Mouse (Mus musculus): ENCODE data around the gene Lrr1. TPM values are rescaled to one million over a fixed set of nuclear protein-coding genes. Genes with fewer than 3 reads are reported as not detected.
A peak's percentile ranks its signal among the peaks of the same experiment; 100 is the strongest.

The Lrr1 gene
- polyA plus RNA-seq (2016; fragmentation: Nextera tagmentation; extraction: Ambion mirVana): 16.1 and 17.5 TPM in 2 replicates

DNA sequence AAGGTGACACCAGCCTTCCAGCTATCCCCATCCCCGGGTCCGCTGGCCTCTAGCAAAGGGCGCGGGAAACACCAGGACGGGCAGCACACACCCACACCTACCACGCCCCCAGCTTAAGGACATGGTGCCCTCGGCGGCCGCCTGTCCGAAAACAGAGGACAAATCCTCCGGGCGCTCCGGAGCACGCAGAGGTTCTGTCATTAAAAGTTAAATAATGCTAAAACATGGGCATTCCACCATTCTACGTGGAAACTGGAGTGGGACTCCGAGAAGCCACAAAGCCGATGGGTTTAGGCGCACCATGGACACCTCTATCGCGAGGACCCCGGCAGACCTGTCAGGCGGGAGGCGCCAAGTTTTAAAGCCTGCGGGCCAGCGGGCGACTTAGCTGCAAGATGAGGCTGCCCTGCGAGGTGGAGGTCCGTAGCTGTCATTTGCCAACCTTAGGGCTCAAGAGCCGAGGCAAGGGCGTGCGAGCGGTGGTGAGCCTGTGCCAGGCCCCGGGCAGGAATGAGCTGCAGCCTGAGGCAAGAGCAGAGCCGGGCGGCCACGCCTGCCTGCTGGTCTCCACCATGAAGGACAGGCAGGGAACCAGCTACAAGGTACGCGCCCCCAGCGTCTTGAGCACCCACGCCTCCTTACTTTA is at the start of gene Lrr1:
Gene Lrr1, plus strand, starts transcription at position 354 of the 646 bp plus-strand sequence.
- Histone ChIP-seq H3K4me2 (peak within 1 kb of the TSS; percentile 93), H3K27me3 (replicated peaks) (no peaks in the 10 kb centered on the region), H3K36me3 (peaks cover 15% of the 10 kb centered on the region), H3K4me1 (replicated peaks) (peaks cover 10% of the 10 kb centered on the region), H3K27ac (ENCODE audit: poor library complexity, severe bottlenecking) (peak within 1 kb of the TSS; percentile 53), H3K4me3 (peak within 1 kb of the TSS; percentile 93), H3K9me3 (replicated peaks) (no peaks in the 10 kb centered on the region), H3K9ac (peak within 1 kb of the TSS; percentile 84)
- 0% methylated on average over 40 of the region's 40 CpGs for WGBS
- peak; percentile 91 for ATAC-seq (ENCODE audit: insufficient number of reproducible peaks, low FRiP score)

DNA sequence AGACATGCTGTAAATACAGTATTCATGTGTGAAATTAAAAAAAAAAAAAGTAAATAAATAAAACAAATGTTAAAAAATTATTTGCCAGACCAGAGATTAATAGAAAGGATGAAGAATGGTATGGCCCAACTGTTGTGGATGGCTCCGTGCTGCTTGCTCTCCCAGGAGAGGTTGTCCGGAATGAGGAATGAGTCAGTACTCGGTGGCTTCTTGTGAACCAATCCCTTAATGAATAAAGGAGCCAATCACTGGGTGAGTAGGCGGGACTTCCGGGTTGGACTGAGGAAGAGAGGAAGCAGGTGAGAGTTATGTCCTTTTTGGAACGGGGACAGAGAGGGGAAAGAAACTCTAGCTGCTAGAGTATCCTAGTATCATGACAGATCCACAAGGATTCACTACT is 48.7 kb upstream of the Lrr1 start:
- WGBS: 74% methylated on average over 6 of the region's 6 CpGs
- no peaks in the 10 kb centered on the region for H3K4me1 ChIP-seq (replicated peaks)
- no peaks in the 10 kb centered on the region for H3K9me3 ChIP-seq (replicated peaks)
- H3K9ac ChIP-seq: no peak overlapping the region
- no peak overlapping the region for H3K27ac ChIP-seq (ENCODE audit: poor library complexity, severe bottlenecking)
- no peak overlapping the region for H3K4me3 ChIP-seq
- no peak overlapping the region for H3K4me2 ChIP-seq
- no peaks in the 10 kb centered on the region for H3K27me3 ChIP-seq (replicated peaks)
- ATAC-seq (ENCODE audit: insufficient number of reproducible peaks, low FRiP score): no peak
- H3K36me3 ChIP-seq: no peaks in the 10 kb centered on the region

DNA sequence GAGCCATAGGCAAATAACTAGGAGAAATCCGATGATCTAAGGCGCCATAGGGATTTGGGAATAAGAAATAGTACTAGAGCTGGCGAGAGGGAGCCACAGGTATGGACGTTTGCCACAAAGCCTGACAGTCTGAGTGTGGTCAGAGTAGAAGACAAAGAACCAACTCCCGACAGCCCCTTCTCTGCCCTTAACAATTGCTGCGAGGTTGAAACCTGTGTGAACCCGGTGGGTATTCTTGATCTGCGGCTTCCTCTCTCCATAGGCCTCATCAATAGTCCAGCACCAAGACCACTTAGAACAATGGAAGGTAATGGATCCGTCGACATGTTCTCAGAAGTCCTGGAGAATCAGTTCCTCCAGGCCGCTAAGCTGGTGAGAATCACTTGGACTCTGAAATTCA is 45.8 kb upstream of the Lrr1 start:
- H3K27me3 ChIP-seq (replicated peaks): no peaks in the 10 kb centered on the region
- H3K9ac ChIP-seq: no peak overlapping the region
- ATAC-seq (ENCODE audit: insufficient number of reproducible peaks, low FRiP score): no peak
- no peaks in the 10 kb centered on the region for H3K36me3 ChIP-seq
- 83% methylated on average over 11 of the region's 11 CpGs for WGBS
- H3K4me1 ChIP-seq (replicated peaks): no peaks in the 10 kb centered on the region
- no peak overlapping the region for H3K27ac ChIP-seq (ENCODE audit: poor library complexity, severe bottlenecking)
- no peak overlapping the region for H3K4me3 ChIP-seq
- no peak overlapping the region for H3K4me2 ChIP-seq
- H3K9me3 ChIP-seq (replicated peaks): no peaks in the 10 kb centered on the region

DNA sequence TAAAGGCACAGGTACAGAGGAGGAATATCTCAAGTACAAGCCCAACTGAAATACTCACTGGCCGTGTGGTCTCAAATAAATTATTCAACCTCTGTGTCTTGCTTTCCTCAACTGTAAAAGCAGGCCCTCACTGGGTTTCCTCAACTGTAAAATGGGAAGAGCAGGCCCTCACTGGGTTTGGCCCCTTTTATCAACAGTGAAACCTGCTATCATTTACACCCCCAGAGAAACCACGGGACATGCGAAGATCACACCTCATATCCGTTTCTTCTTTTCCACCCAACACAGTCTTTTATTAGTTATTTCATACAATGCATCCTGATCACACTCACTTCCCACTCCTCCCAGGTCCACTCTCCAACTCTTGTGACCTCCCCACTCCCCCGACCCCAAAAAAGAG is 43.5 kb upstream of the Lrr1 start:
- Histone ChIP-seq H3K36me3 (no peaks in the 10 kb centered on the region), H3K27ac (ENCODE audit: poor library complexity, severe bottlenecking) (no peak overlapping the region)
- WGBS: 76% methylated on average over 5 of the region's 5 CpGs

DNA sequence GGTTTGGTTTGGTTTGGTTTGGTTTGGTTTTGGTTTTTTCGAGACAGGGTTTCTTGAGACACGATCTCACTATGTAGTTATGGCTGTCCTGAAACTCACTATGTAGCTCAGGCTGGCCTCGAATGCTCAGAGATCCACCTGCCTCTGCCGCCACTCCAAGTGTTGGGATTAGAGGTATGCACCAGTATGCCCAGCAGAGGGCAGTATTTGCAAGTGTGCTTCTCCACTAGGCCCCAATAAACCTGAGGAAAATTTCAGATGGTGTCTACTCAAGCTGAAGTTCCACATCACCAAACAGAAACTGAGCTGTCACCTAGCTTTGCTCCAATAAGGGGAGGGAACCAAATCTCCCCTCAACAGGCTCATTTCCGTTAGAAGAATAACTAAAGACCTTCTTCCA is 41.4 kb upstream of the Lrr1 start:
- Histone ChIP-seq H3K9ac (no peak overlapping the region), H3K9me3 (replicated peaks) (no peaks in the 10 kb centered on the region), H3K27me3 (replicated peaks) (no peaks in the 10 kb centered on the region; the same call in 1 of the 2 replicates), H3K4me2 (no peak overlapping the region), H3K36me3 (no peaks in the 10 kb centered on the region), H3K4me3 (no peak overlapping the region), H3K27ac (ENCODE audit: poor library complexity, severe bottlenecking) (no peak overlapping the region), H3K4me1 (replicated peaks) (0 out of 2 replicates have a peak, but pooled peaks cover 5% of the 10 kb centered on the region)
- ATAC-seq (ENCODE audit: insufficient number of reproducible peaks, low FRiP score): no peak
- WGBS: 85% methylated on average over 5 of the region's 5 CpGs

More for the DNA sequence above, 43.5 kb upstream of the Lrr1 start:
- no peak overlapping the region for H3K4me3 ChIP-seq
- H3K27me3 ChIP-seq (replicated peaks): no peaks in the 10 kb centered on the region
- no peak for ATAC-seq (ENCODE audit: insufficient number of reproducible peaks, low FRiP score)
- 0 out of 2 replicates have a peak, but pooled peaks cover 2% of the 10 kb centered on the region for H3K4me1 ChIP-seq (replicated peaks)
- no peaks in the 10 kb centered on the region for H3K9me3 ChIP-seq (replicated peaks)
- H3K9ac ChIP-seq: no peak overlapping the region
- H3K4me2 ChIP-seq: no peak overlapping the region

DNA sequence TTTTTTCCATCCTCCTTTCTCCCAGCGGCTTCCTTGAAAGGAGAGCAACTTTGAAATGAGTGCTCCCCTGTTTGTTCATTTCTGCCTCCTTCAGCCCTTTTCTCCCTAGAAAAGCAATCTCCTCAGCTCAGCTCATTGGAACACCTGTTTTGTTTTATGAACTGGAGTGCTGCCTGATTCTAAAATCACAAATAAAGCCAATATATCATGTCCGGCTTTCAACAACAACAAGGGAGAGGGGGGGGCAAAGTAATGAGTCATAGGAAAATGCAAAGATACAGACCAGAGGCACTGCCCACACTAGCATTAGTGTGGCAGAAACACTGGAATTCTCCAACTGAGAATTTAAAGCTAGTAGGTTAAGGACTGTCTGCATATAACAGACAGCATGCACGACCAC is 41.0 kb upstream of the Lrr1 start:
- Histone ChIP-seq H3K27ac (ENCODE audit: poor library complexity, severe bottlenecking) (no peak overlapping the region), H3K4me2 (no peak overlapping the region), H3K4me1 (replicated peaks) (0 out of 2 replicates have a peak, but pooled peaks cover 5% of the 10 kb centered on the region), H3K27me3 (replicated peaks) (no peaks in the 10 kb centered on the region; the same call in 1 of the 2 replicates), H3K9ac (no peak overlapping the region), H3K4me3 (no peak overlapping the region), H3K36me3 (no peaks in the 10 kb centered on the region), H3K9me3 (replicated peaks) (no peaks in the 10 kb centered on the region)
- 77% methylated on average over 3 of the region's 3 CpGs for WGBS
- ATAC-seq (ENCODE audit: insufficient number of reproducible peaks, low FRiP score): no peak

DNA sequence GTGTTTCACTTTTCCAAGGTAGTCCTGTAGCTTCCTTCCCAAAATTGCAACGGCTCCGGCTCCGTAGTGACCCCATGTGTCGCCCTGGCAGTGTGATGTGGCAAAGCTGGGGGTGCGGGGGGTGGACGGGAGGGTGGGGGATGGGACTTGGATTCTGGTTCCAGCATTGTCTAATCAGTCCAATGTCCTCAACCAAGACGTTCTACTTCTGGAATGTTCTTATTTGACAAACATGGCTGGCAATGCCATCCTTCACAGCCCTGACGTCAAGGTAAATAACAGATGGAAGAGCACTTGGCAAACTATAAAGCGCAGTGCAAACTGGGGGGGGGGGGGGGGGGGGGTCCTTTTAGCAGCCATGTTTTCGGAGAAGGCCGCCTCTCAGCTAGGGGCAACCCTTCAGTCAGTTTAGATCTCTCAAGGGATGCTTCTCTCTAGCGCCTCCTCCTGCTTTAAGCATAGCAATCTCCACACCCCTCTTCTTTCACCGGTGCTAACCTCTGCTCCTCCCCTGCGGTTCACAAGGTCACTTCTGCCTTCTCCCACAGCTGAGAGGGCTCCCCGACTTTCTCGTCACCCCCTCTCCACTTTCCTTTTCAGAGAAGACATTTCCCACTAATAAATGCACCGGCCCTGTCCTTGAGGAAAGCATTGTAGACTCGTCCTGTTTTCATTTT is 38.8 kb upstream of the Lrr1 start:
- ATAC-seq (ENCODE audit: insufficient number of reproducible peaks, low FRiP score): no peak
- WGBS: 38% methylated on average over 15 of the region's 18 CpGs

DNA sequence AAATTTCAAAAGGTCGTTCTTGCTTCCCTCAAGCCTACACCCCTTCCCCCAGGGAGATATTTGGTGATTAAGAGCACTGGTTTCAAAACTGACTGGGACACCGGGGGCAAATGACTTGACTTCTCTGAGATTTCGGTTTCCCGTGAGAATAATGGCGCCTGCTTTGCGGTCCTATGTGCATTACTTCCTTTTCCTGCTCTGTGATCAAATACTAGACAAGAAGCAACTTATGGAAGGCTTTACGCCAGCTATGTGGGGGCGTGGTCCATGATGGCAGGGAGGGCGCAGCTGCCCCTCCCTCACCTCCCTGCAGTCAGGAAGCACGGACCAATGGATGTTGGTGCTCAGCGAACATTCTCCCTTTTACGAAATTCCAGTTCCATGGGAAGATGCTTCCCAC is 38.1 kb upstream of the Lrr1 start:
- peak overlapping the region; percentile 25 for H3K4me3 ChIP-seq
- H3K9me3 ChIP-seq (replicated peaks): no peaks in the 10 kb centered on the region
- H3K4me1 ChIP-seq (replicated peaks): 0 out of 2 replicates have a peak, but pooled peaks cover 5% of the 10 kb centered on the region
- H3K36me3 ChIP-seq: no peaks in the 10 kb centered on the region
- H3K4me2 ChIP-seq: peak overlapping the region; percentile 55
- no peak overlapping the region for H3K9ac ChIP-seq
- 57% methylated on average over 12 of the region's 12 CpGs for WGBS
- ATAC-seq (ENCODE audit: insufficient number of reproducible peaks, low FRiP score): no peak
- H3K27me3 ChIP-seq (replicated peaks): no peaks in the 10 kb centered on the region; the same call in 1 of the 2 replicates
- no peak overlapping the region for H3K27ac ChIP-seq (ENCODE audit: poor library complexity, severe bottlenecking)

More for the DNA sequence above, 38.8 kb upstream of the Lrr1 start:
- H3K36me3 ChIP-seq: no peaks in the 10 kb centered on the region
- H3K27ac ChIP-seq (ENCODE audit: poor library complexity, severe bottlenecking): no peak overlapping the region
- H3K4me2 ChIP-seq: peak overlapping the region; percentile 55
- 0 out of 2 replicates have a peak, but pooled peaks cover 5% of the 10 kb centered on the region for H3K4me1 ChIP-seq (replicated peaks)
- no peaks in the 10 kb centered on the region for H3K9me3 ChIP-seq (replicated peaks)
- no peaks in the 10 kb centered on the region; the same call in 1 of the 2 replicates for H3K27me3 ChIP-seq (replicated peaks)
- H3K4me3 ChIP-seq: peak overlapping the region; percentile 25
- H3K9ac ChIP-seq: no peak overlapping the region

DNA sequence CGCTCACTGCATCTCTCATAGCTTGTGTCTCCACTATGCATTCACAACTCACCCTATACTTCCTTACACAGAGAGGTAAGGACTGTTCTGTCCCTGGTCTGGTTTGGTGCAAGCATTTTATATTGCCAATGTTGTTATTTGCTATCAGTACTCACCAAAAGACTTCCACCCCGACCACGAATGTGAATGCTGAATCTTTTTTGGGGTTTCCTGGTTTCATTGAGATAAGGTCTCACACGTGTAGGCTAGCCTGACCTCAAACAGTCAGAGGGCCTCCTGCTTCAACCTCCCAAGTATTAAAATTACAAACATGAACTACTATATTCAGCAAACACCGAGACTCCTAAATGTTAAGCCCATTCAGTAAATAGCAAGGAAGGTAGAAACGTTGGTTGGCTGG is 37.3 kb upstream of the Lrr1 start:
- no peak for ATAC-seq (ENCODE audit: insufficient number of reproducible peaks, low FRiP score)
- H3K9me3 ChIP-seq (replicated peaks): no peaks in the 10 kb centered on the region
- H3K4me2 ChIP-seq: no peak overlapping the region
- H3K9ac ChIP-seq: no peak overlapping the region
- H3K27ac ChIP-seq (ENCODE audit: poor library complexity, severe bottlenecking): no peak overlapping the region
- no peak overlapping the region for H3K4me3 ChIP-seq
- 67% methylated on average over 6 of the region's 6 CpGs for WGBS
- no peaks in the 10 kb centered on the region; the same call in 1 of the 2 replicates for H3K27me3 ChIP-seq (replicated peaks)
- no peaks in the 10 kb centered on the region for H3K36me3 ChIP-seq
- H3K4me1 ChIP-seq (replicated peaks): 0 out of 2 replicates have a peak, but pooled peaks cover 5% of the 10 kb centered on the region

DNA sequence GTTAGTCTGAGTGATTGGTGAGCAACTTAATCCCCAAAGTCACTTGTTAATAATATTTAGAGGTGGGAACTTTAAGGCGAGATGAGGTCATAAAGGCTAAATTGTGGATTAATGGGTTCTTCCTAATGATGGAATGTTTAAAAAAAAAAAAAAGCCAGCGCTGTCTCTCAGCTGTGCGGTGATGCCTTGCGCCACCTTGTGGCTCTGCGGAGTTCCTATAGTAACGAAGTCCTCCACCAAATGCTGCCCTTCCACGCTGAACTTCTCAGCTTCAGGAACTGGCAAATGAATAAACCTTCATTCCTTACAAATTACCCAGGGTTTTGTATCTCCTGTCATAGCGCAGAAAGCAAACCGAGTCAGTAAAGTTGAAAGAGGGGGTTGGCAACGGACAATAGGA is 36.6 kb upstream of the Lrr1 start:
- H3K9me3 ChIP-seq (replicated peaks): no peaks in the 10 kb centered on the region
- no peak overlapping the region for H3K9ac ChIP-seq
- no peak overlapping the region for H3K27ac ChIP-seq (ENCODE audit: poor library complexity, severe bottlenecking)
- WGBS: 11% methylated on average over 10 of the region's 10 CpGs
- H3K27me3 ChIP-seq (replicated peaks): no peaks in the 10 kb centered on the region; the same call in 1 of the 2 replicates
- H3K36me3 ChIP-seq: no peaks in the 10 kb centered on the region
- H3K4me3 ChIP-seq: no peak overlapping the region
- H3K4me1 ChIP-seq (replicated peaks): 0 out of 2 replicates have a peak, but pooled peaks cover 5% of the 10 kb centered on the region
- H3K4me2 ChIP-seq: no peak overlapping the region
- ATAC-seq (ENCODE audit: insufficient number of reproducible peaks, low FRiP score): no peak

DNA sequence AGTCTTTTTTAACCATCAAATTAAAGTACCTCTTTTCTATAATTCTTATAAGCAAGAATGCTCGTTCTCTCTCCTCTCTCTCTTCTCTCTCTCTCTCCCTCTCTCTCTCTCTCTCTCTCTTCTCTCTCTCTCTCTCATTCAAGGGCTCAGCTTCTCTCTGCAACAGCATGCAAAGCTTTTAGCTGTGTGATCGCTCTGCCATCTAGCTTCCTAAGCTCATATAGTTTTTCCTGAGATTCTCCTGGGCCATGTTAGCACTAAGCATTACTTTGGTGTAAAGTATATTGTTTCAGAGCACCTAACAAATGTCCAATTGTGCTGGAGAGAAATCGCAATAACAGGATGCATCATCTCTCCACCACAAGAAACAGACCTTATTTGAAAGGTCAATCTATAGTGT is 29.4 kb upstream of the Lrr1 start:
- H3K27me3 ChIP-seq (replicated peaks): no peaks in the 10 kb centered on the region
- H3K4me2 ChIP-seq: no peak overlapping the region
- no peak overlapping the region for H3K9ac ChIP-seq
- no peak overlapping the region for H3K4me3 ChIP-seq
- WGBS: 85% methylated on average over 3 of the region's 3 CpGs
- no peak for ATAC-seq (ENCODE audit: insufficient number of reproducible peaks, low FRiP score)
- H3K36me3 ChIP-seq: no peaks in the 10 kb centered on the region
- H3K27ac ChIP-seq (ENCODE audit: poor library complexity, severe bottlenecking): no peak overlapping the region
- no peaks in the 10 kb centered on the region for H3K9me3 ChIP-seq (replicated peaks)
- no peaks in the 10 kb centered on the region for H3K4me1 ChIP-seq (replicated peaks)

Measured in heart, embryonic 12.5 days (tissue).